Mouse (Mus musculus) CH12.LX (cell line): Measurements from ENCODE around the gene Fyb.
A peak's percentile ranks its signal among the peaks of the same experiment; 100 is the strongest.

Experiments
- CTCF ChIP-seq, 2 experiments: IDR thresholded peaks in 1 of 2; conservative IDR thresholded peaks in 1 of 2; 2 replicates each; pipeline ENCODE4 v1.5.1; 2011 to 2012; ENCODE audit warnings: low read depth in 2 of 2, low read length in 2 of 2, improper control_type of control experiment in 1 of 2, inconsistent platforms in 1 of 2, mild to moderate bottlenecking in 1 of 2, moderate library complexity in 1 of 2
- E2F4 ChIP-seq: IDR thresholded peaks from 2 replicates; pipeline ENCODE4 v1.6.1; 2011; ENCODE audit warnings: low read depth, low read length, improper control_type of control experiment; ENCODE audit not compliant: insufficient replicate concordance
- EP300 ChIP-seq: IDR thresholded peaks from 2 replicates; pipeline ENCODE4 v1.6.1; 2011; ENCODE audit warnings: low read length, improper control_type of control experiment
- ETS1 ChIP-seq: conservative IDR thresholded peaks from 2 replicates; pipeline ENCODE4 v1.6.1; 2012; ENCODE audit warnings: low read depth, mild to moderate bottlenecking, inconsistent platforms, low read length, improper control_type of control experiment, moderate library complexity
- GABPA ChIP-seq: IDR thresholded peaks from 2 replicates; pipeline ENCODE4 v1.6.1; 2012; ENCODE audit warnings: low read depth, low read length, improper control_type of control experiment, inconsistent platforms; ENCODE audit not compliant: insufficient replicate concordance
- HCFC1 ChIP-seq: IDR thresholded peaks from 2 replicates; pipeline ENCODE4 v1.6.1; 2012; ENCODE audit warnings: low read depth, mild to moderate bottlenecking, inconsistent platforms, low read length, improper control_type of control experiment
- JUND ChIP-seq: conservative IDR thresholded peaks from 2 replicates; pipeline ENCODE4 v1.6.1; 2011; ENCODE audit warnings: low read depth, low read length, improper control_type of control experiment
- MEF2A ChIP-seq: IDR thresholded peaks from 2 replicates; pipeline ENCODE4 v1.6.1; 2014; ENCODE audit warnings: low read depth, mild to moderate bottlenecking, inconsistent platforms, low read length, improper control_type of control experiment, borderline replicate concordance
- MYC ChIP-seq: IDR thresholded peaks from 2 replicates; pipeline ENCODE4 v1.6.1; 2011; ENCODE audit warnings: low read depth, mild to moderate bottlenecking, improper control_type of control experiment, low read length
- POLR2A ChIP-seq: IDR thresholded peaks from 2 replicates; pipeline ENCODE4 v1.6.1; 2011; ENCODE audit warnings: low read depth, mild to moderate bottlenecking, improper control_type of control experiment, low read length
- POLR2AphosphoS2 ChIP-seq: IDR thresholded peaks from 2 replicates; pipeline ENCODE4 v1.6.1; 2011; ENCODE audit warnings: low read depth, low read length, improper control_type of control experiment
- UBTF ChIP-seq: IDR thresholded peaks from 2 replicates; pipeline ENCODE4 v1.6.1; 2012; ENCODE audit warnings: low read depth, mild to moderate bottlenecking, inconsistent platforms, low read length, improper control_type of control experiment, moderate library complexity
- USF1 ChIP-seq: IDR thresholded peaks from 2 replicates; pipeline ENCODE4 v1.6.1; 2014; ENCODE audit warnings: low read depth, mild to moderate bottlenecking, inconsistent platforms, low read length, improper control_type of control experiment
- USF2 ChIP-seq: conservative IDR thresholded peaks from 2 replicates; pipeline ENCODE4 v1.6.1; 2011; ENCODE audit warnings: low read depth, low read length, improper control_type of control experiment

- no peak for TF ChIP-seq USF1
- TF ChIP-seq E2F4 = no peak
- no peak for TF ChIP-seq GABPA
- no peak for TF ChIP-seq MYC
- no peak for TF ChIP-seq ETS1
- TF ChIP-seq HCFC1 = no peak
- no peak for TF ChIP-seq USF2
- peak; percentile 74 to 81 for TF ChIP-seq CTCF (conservative IDR thresholded peaks at IDR 0.05 in 1 of 2, IDR thresholded peaks at IDR 0.05 in 1 of 2; ENCODE audit: low read depth in 2 of 2, low read length in 2 of 2)
- TF ChIP-seq EP300 = no peak
- TF ChIP-seq POLR2A = no peak
- TF ChIP-seq JUND = no peak
- no peak for TF ChIP-seq UBTF
- TF ChIP-seq MEF2A = no peak
- no peak for TF ChIP-seq POLR2AphosphoS2
Observed at GRCm38 (mm10) chr15:6570876-6571275, 48.2 kb downstream of the Fyb start.
